Mouse (Mus musculus): ENCODE measurements around the gene Guca1b. TPM values are rescaled to one million over a fixed set of nuclear protein-coding genes. Genes with fewer than 3 reads are reported as not detected.
"Not testable (repeated sequence)": the region's sequence is repeated elsewhere in the genome, so short reads cannot be mapped to it uniquely, and the experiment has no call there.

Gene Guca1b
- polyA plus RNA-seq, 2 experiments: 0.44 to 1.2 TPM

GRCm38 (mm10) chr17:47408558-47408898 lies 23.3 kb downstream of the Guca1b start:
- H3K27me3 ChIP-seq (ENCODE audit: control insufficient read depth, insufficient read depth, low read length): peaks cover 17% of the 10 kb centered on the region
- ATAC-seq (ENCODE audit: low FRiP score, low read depth): 0 out of 2 replicates have a peak, but pooled peaks have one; percentile 29
- WGBS: 27% methylated on average over 8 of the region's 8 CpGs

GRCm38 (mm10) chr17:47409897-47410861 lies 25.0 kb downstream of the Guca1b start:
- not testable (repeated sequence) for H3K4me1 ChIP-seq (ENCODE audit: control insufficient read depth, insufficient read depth, low read length); H3K36me3 ChIP-seq (ENCODE audit: control insufficient read depth, insufficient read depth, low read length); DNase-seq (ENCODE audit: low spot score); H3K27ac ChIP-seq (replicated peaks; ENCODE audit: low read depth, low read length); H3K9me3 ChIP-seq (ENCODE audit: control insufficient read depth, low read length)
- peak; percentile 55; the same call in 1 of the 2 replicates for ATAC-seq (ENCODE audit: low FRiP score, low read depth)
- WGBS: 4% methylated on average over 74 of the region's 74 CpGs
- 0 out of 2 replicates have a peak overlapping the region, but pooled peaks have one; percentile 31 for H3K9ac ChIP-seq (ENCODE audit: low read depth, low read length, severe bottlenecking)
- peak overlapping the region; percentile 56 for H3K4me2 ChIP-seq (replicated peaks; ENCODE audit: low read depth, low read length, severe bottlenecking)
- H3K4me3 ChIP-seq (replicated peaks; ENCODE audit: low read length): peak overlapping the region; percentile 32
- peaks cover 17% of the 10 kb centered on the region for H3K27me3 ChIP-seq (ENCODE audit: control insufficient read depth, insufficient read depth, low read length)

More at GRCm38 (mm10) chr17:47408558-47408898, 23.3 kb downstream of the Guca1b start:
- no peak overlapping the region for H3K4me3 ChIP-seq (replicated peaks; ENCODE audit: low read length)
- no peak overlapping the region for H3K27ac ChIP-seq (replicated peaks; ENCODE audit: low read depth, low read length)
- no peaks in the 10 kb centered on the region for H3K4me1 ChIP-seq (ENCODE audit: control insufficient read depth, insufficient read depth, low read length)
- H3K9ac ChIP-seq (ENCODE audit: low read depth, low read length, severe bottlenecking): no peak overlapping the region
- H3K4me2 ChIP-seq (replicated peaks; ENCODE audit: low read depth, low read length, severe bottlenecking): no peak overlapping the region
- H3K36me3 ChIP-seq (ENCODE audit: control insufficient read depth, insufficient read depth, low read length): no peaks in the 10 kb centered on the region
- TF ChIP-seq POLR2A (IDR thresholded peaks at IDR 0.05; ENCODE audit: borderline replicate concordance, extremely low read depth, insufficient read depth, insufficient read length): no peak
- DNase-seq (ENCODE audit: low spot score): peak; percentile 82
- H3K9me3 ChIP-seq (ENCODE audit: control insufficient read depth, low read length): no peaks in the 10 kb centered on the region

DNA sequence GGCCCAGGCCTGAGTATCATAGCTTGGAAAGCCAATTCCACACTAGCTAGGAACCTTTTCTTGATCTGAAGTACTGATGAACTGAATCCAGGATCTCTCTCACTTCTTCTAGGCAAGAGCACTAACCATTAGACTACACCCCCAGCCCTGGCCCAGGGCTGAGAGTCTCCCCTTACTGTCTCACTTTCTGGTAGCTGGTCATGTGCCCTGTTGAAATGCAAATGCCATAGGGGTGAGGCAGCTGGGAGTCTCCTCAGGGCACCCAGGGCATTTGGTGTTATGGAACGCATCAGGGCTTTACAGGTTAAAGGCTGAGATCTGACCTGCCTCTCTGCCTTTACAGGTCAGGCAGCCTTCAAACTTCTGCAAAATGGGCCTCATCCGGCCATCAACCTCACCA lies 35.0 kb downstream of the Guca1b start:
- no peaks in the 10 kb centered on the region for H3K4me1 ChIP-seq (ENCODE audit: control insufficient read depth, insufficient read depth, low read length)
- H3K36me3 ChIP-seq (ENCODE audit: control insufficient read depth, insufficient read depth, low read length): no peaks in the 10 kb centered on the region
- no peak overlapping the region for H3K4me3 ChIP-seq (replicated peaks; ENCODE audit: low read length)
- H3K9me3 ChIP-seq (ENCODE audit: control insufficient read depth, low read length): no peaks in the 10 kb centered on the region
- H3K27me3 ChIP-seq (ENCODE audit: control insufficient read depth, insufficient read depth, low read length): no peaks in the 10 kb centered on the region
- no peak for TF ChIP-seq POLR2A (IDR thresholded peaks at IDR 0.05; ENCODE audit: borderline replicate concordance, extremely low read depth, insufficient read depth, insufficient read length)
- DNase-seq (ENCODE audit: low spot score) (no peak), ATAC-seq (ENCODE audit: low FRiP score, low read depth) (no peak)
- no peak overlapping the region for H3K9ac ChIP-seq (ENCODE audit: low read depth, low read length, severe bottlenecking)
- no peak overlapping the region for H3K27ac ChIP-seq (replicated peaks; ENCODE audit: low read depth, low read length)
- 62% methylated on average over 2 of the region's 2 CpGs for WGBS
- H3K4me2 ChIP-seq (replicated peaks; ENCODE audit: low read depth, low read length, severe bottlenecking): no peak overlapping the region

- ATAC-seq (ENCODE audit: low FRiP score, low read depth): no peak
- H3K4me1 ChIP-seq (ENCODE audit: control insufficient read depth, insufficient read depth, low read length): no peaks in the 10 kb centered on the region
- no peaks in the 10 kb centered on the region for H3K9me3 ChIP-seq (ENCODE audit: control insufficient read depth, low read length)
- DNase-seq (ENCODE audit: low spot score): no peak
- H3K36me3 ChIP-seq (ENCODE audit: control insufficient read depth, insufficient read depth, low read length): no peaks in the 10 kb centered on the region
- no peak overlapping the region for H3K4me3 ChIP-seq (replicated peaks; ENCODE audit: low read length)
- no peak for TF ChIP-seq POLR2A (IDR thresholded peaks at IDR 0.05; ENCODE audit: borderline replicate concordance, extremely low read depth, insufficient read depth, insufficient read length)
- H3K27ac ChIP-seq (replicated peaks; ENCODE audit: low read depth, low read length): no peak overlapping the region
- 74% methylated on average over 3 of the region's 3 CpGs for WGBS
- H3K9ac ChIP-seq (ENCODE audit: low read depth, low read length, severe bottlenecking): no peak overlapping the region
- no peaks in the 10 kb centered on the region for H3K27me3 ChIP-seq (ENCODE audit: control insufficient read depth, insufficient read depth, low read length)
- no peak overlapping the region for H3K4me2 ChIP-seq (replicated peaks; ENCODE audit: low read depth, low read length, severe bottlenecking)
Measured at GRCm38 (mm10) chr17:47421566-47421965, 36.4 kb downstream of the Guca1b start.

DNA sequence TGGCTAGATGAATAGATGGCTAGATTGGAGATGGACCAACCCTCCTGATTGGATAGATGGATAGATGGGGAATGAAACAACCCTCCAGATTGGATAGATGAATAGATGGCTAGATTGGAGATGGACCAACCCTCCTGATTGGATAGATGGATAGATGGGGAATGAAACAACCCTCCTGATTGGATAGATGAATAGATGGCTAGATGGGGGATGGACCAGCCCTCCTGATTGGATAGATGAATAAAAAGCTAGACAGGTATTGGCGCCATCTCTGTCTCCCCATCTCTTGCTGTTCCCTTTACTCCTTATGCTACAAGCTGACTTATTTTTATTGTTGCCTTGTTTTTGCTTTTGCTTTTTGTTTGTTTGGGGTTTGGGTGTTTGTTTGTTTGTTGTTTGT lies 37.4 kb downstream of the Guca1b start:
- ATAC-seq (ENCODE audit: low FRiP score, low read depth); DNase-seq (ENCODE audit: low spot score): not testable (repeated sequence)
- WGBS: 94% methylated on average over 1 of the region's 1 CpGs

More for the DNA sequence above, 37.4 kb downstream of the Guca1b start:
- not testable (repeated sequence) for H3K36me3 ChIP-seq (ENCODE audit: control insufficient read depth, insufficient read depth, low read length); H3K9ac ChIP-seq (ENCODE audit: low read depth, low read length, severe bottlenecking); H3K9me3 ChIP-seq (ENCODE audit: control insufficient read depth, low read length); H3K4me1 ChIP-seq (ENCODE audit: control insufficient read depth, insufficient read depth, low read length); H3K27ac ChIP-seq (replicated peaks; ENCODE audit: low read depth, low read length); H3K4me2 ChIP-seq (replicated peaks; ENCODE audit: low read depth, low read length, severe bottlenecking); H3K4me3 ChIP-seq (replicated peaks; ENCODE audit: low read length); H3K27me3 ChIP-seq (ENCODE audit: control insufficient read depth, insufficient read depth, low read length)

All from limb, embryonic 14.5 days (tissue).